Mouse (Mus musculus) gastrocnemius, postnatal 36 days (tissue): ENCODE measurements at regions not wholly inside any gene's neighbourhood (a gene's known extent, or its start where the extent isn't known, plus 50 kb on each side); places are given as distances from the start of the nearest gene placed in this dataset.
"Not testable (repeated sequence)": the region's sequence is repeated elsewhere in the genome, so short reads cannot be mapped to it uniquely, and the experiment has no call there.

Experiments used
- DNase-seq, 2 experiments: peaks; one replicate each; pipeline ENCODE4 v3.0.0; 2022
- intact Hi-C: fragments of 180-260 bp; cut with DNase I; formaldehyde crosslinking; loops from one replicate; pipeline ENCODE4 v1.15.1; 2025

GRCm38 (mm10) chr5:64580340-64580723 is 222.9 kb upstream of the Klf3 start:
- no peak for DNase-seq
- intact Hi-C loops: loop anchor here (5.0 kb wide), 1 partner anchor 227 kb away; no protein-coding TSS in a partner anchor

- intact Hi-C loops: loop anchor here (5.0 kb wide), 1 partner anchor 226 kb away; no protein-coding TSS in a partner anchor
- no peak for DNase-seq
Observed at GRCm38 (mm10) chr5:64580786-64581445, 222.3 kb upstream of the Klf3 start.

GRCm38 (mm10) chr5:64581461-64581860 is 221.7 kb upstream of the Klf3 start:
- peak; percentile 71 to 79 for DNase-seq
- intact Hi-C loops: loop anchor here (5.0 kb wide), 1 partner anchor 226 kb away; no protein-coding TSS in a partner anchor

- intact Hi-C loops: loop anchor here (5.0 kb wide), 1 partner anchor 225 kb away; no protein-coding TSS in a partner anchor
- DNase-seq: no peak
Observed at GRCm38 (mm10) chr5:64582031-64582430, 221.2 kb upstream of the Klf3 start.

GRCm38 (mm10) chr5:64584308-64584707 is 218.9 kb upstream of the Klf3 start:
- intact Hi-C loops: loop anchor here (5.0 kb wide), 1 partner anchor 223 kb away; no protein-coding TSS in a partner anchor

GRCm38 (mm10) chr5:64585076-64585786 is 218.0 kb upstream of the Klf3 start:
- no peak for DNase-seq
- intact Hi-C loops: no loop called here

More at GRCm38 (mm10) chr5:64584308-64584707, 218.9 kb upstream of the Klf3 start:
- DNase-seq: no peak

- intact Hi-C loops: no loop called here
- no peak for DNase-seq
Observed at GRCm38 (mm10) chr5:64586316-64586715, 216.9 kb upstream of the Klf3 start.

- DNase-seq: no peak
- intact Hi-C loops: no loop called here
Observed at GRCm38 (mm10) chr5:64586933-64587332, 216.3 kb upstream of the Klf3 start.

GRCm38 (mm10) chr5:64587895-64588738 is 215.1 kb upstream of the Klf3 start:
- DNase-seq: no peak
- intact Hi-C loops: no loop called here

- DNase-seq, intact Hi-C loops: not testable (repeated sequence)
Observed at GRCm38 (mm10) chr5:64588768-64589167, 214.4 kb upstream of the Klf3 start.

GRCm38 (mm10) chr5:64590036-64590435 is 213.2 kb upstream of the Klf3 start:
- intact Hi-C loops: no loop called here
- DNase-seq: no peak

GRCm38 (mm10) chr5:64590747-64591146 is 212.4 kb upstream of the Klf3 start:
- intact Hi-C loops: no loop called here
- DNase-seq: no peak

GRCm38 (mm10) chr5:64591792-64592191 is 211.4 kb upstream of the Klf3 start:
- intact Hi-C loops: no loop called here

GRCm38 (mm10) chr5:64595220-64595619 is 208.0 kb upstream of the Klf3 start:
- no peak for DNase-seq
- intact Hi-C loops: no loop called here

More at GRCm38 (mm10) chr5:64591792-64592191, 211.4 kb upstream of the Klf3 start:
- no peak for DNase-seq

GRCm38 (mm10) chr5:64595751-64596344 is 207.3 kb upstream of the Klf3 start:
- DNase-seq: no peak
- intact Hi-C loops: no loop called here

- DNase-seq: no peak
- intact Hi-C loops: no loop called here
Observed at GRCm38 (mm10) chr5:64597021-64597420, 206.2 kb upstream of the Klf3 start.

- intact Hi-C loops: no loop called here
- DNase-seq: no peak
Observed at GRCm38 (mm10) chr5:64597451-64597850, 205.7 kb upstream of the Klf3 start.

- intact Hi-C loops: no loop called here
- no peak for DNase-seq
Observed at GRCm38 (mm10) chr5:64598606-64599005, 204.6 kb upstream of the Klf3 start.

GRCm38 (mm10) chr5:64599015-64599414 is 204.2 kb upstream of the Klf3 start:
- DNase-seq: no peak
- intact Hi-C loops: no loop called here

GRCm38 (mm10) chr5:64599865-64600288 is 203.3 kb upstream of the Klf3 start:
- no peak for DNase-seq
- intact Hi-C loops: no loop called here
